Mouse (Mus musculus) adrenal gland (tissue): ENCODE results near the gene Piwil4.
"Not testable (repeated sequence)": the region's sequence is repeated elsewhere in the genome, so short reads cannot be mapped to it uniquely, and the experiment has no call there.

ENCODE experiments used
- intact Hi-C: fragments of 180-260 bp; cut with DNase I; formaldehyde crosslinking; loops from one replicate; pipeline ENCODE4 v1.15.1; 2025

Gene Piwil4

GRCm38 (mm10) chr9:14726629-14727028 lies 13.9 kb downstream of the Piwil4 start:
- intact Hi-C loops: no loop called here

- intact Hi-C loops: no loop called here
Measured at GRCm38 (mm10) chr9:14726005-14726404, 14.5 kb downstream of the Piwil4 start.

- intact Hi-C loops: no loop called here
Measured at GRCm38 (mm10) chr9:14724755-14725420, 15.6 kb downstream of the Piwil4 start.

GRCm38 (mm10) chr9:14721610-14722009 lies 18.9 kb downstream of the Piwil4 start:
- intact Hi-C loops: no loop called here

GRCm38 (mm10) chr9:14720384-14720783 lies 20.1 kb downstream of the Piwil4 start:
- intact Hi-C loops: no loop called here

GRCm38 (mm10) chr9:14718332-14718691 lies 22.2 kb downstream of the Piwil4 start:
- intact Hi-C loops: no loop called here

GRCm38 (mm10) chr9:14717689-14718331 lies 22.7 kb downstream of the Piwil4 start:
- intact Hi-C loops: no loop called here

GRCm38 (mm10) chr9:14715258-14715657 lies 25.3 kb downstream of the Piwil4 start:
- intact Hi-C loops: no loop called here

GRCm38 (mm10) chr9:14710910-14711309 lies 29.6 kb downstream of the Piwil4 start:
- intact Hi-C loops: no loop called here

GRCm38 (mm10) chr9:14705321-14706162 lies 35.0 kb downstream of the Piwil4 start:
- intact Hi-C loops: no loop called here

GRCm38 (mm10) chr9:14700795-14701194 lies 39.7 kb downstream of the Piwil4 start:
- intact Hi-C loops: not testable (repeated sequence)

- intact Hi-C loops: loop anchor here (1.0 to 10.0 kb wide), 4 partner anchors 63 to 344 kb away; no protein-coding TSS in a partner anchor
Measured at GRCm38 (mm10) chr9:14699288-14699640, 41.3 kb downstream of the Piwil4 start.

- intact Hi-C loops: loop anchor here (1.0 to 10.0 kb wide), 4 partner anchors 64 to 344 kb away; no protein-coding TSS in a partner anchor
Measured at GRCm38 (mm10) chr9:14698582-14699287, 41.8 kb downstream of the Piwil4 start.

- intact Hi-C loops: loop anchor here (2.0 to 10.0 kb wide), 3 partner anchors 64 to 343 kb away; no protein-coding TSS in a partner anchor
Measured at GRCm38 (mm10) chr9:14697903-14698302, 42.6 kb downstream of the Piwil4 start.

- intact Hi-C loops: loop anchor here (10.0 kb wide), 1 partner anchor 335 kb away; no protein-coding TSS in a partner anchor
Measured at GRCm38 (mm10) chr9:14689376-14690108, 51.0 kb downstream of the Piwil4 start.

GRCm38 (mm10) chr9:14684363-14684762 lies 56.2 kb downstream of the Piwil4 start:
- intact Hi-C loops: no loop called here

GRCm38 (mm10) chr9:14682741-14683140 lies 57.8 kb downstream of the Piwil4 start:
- intact Hi-C loops: no loop called here

GRCm38 (mm10) chr9:14680584-14680983 lies 59.9 kb downstream of the Piwil4 start:
- intact Hi-C loops: no loop called here

- intact Hi-C loops: no loop called here
Measured at GRCm38 (mm10) chr9:14675707-14676691, 64.5 kb downstream of the Piwil4 start.
